Mouse (Mus musculus) c-Kit-positive CD71-positive TER-119-negative erythroid progenitor cells, embryonic 14.5 days (primary cell): Measurements from ENCODE around the gene Def6.

Source experiments
- DNase-seq: peaks from one replicate; pipeline ENCODE4 v3.0.0-alpha.2; 2013; ENCODE audit warnings: low read depth

Def6 gene

GRCm38 (mm10) chr17:28242296-28242695 is 34.7 kb downstream of the Def6 start:
- DNase-seq, result no peak

GRCm38 (mm10) chr17:28244214-28244613 is 36.6 kb downstream of the Def6 start:
- no peak for DNase-seq

- no peak for DNase-seq
Observed at GRCm38 (mm10) chr17:28244714-28245113, 37.1 kb downstream of the Def6 start.

GRCm38 (mm10) chr17:28246640-28247039 is 39.1 kb downstream of the Def6 start:
- no peak for DNase-seq

GRCm38 (mm10) chr17:28247613-28248012 is 40.0 kb downstream of the Def6 start:
- no peak for DNase-seq

GRCm38 (mm10) chr17:28249062-28249461 is 41.5 kb downstream of the Def6 start:
- DNase-seq, result no peak

GRCm38 (mm10) chr17:28251579-28252280 is 44.2 kb downstream of the Def6 start:
- DNase-seq, result no peak

GRCm38 (mm10) chr17:28252281-28252648 is 44.7 kb downstream of the Def6 start:
- no peak for DNase-seq

- DNase-seq, result no peak
Observed at GRCm38 (mm10) chr17:28253216-28253615, 45.6 kb downstream of the Def6 start.

- DNase-seq, result no peak
Observed at GRCm38 (mm10) chr17:28254804-28255203, 47.2 kb downstream of the Def6 start.

- no peak for DNase-seq
Observed at GRCm38 (mm10) chr17:28255651-28256050, 48.1 kb downstream of the Def6 start.

- no peak for DNase-seq
Observed at GRCm38 (mm10) chr17:28256651-28257328, 49.2 kb downstream of the Def6 start.

- no peak for DNase-seq
Observed at GRCm38 (mm10) chr17:28258325-28258724, 50.7 kb downstream of the Def6 start.

- DNase-seq, result no peak
Observed at GRCm38 (mm10) chr17:28259890-28260542, 52.4 kb downstream of the Def6 start.

GRCm38 (mm10) chr17:28260543-28260909 is 52.9 kb downstream of the Def6 start:
- DNase-seq, result no peak

GRCm38 (mm10) chr17:28261795-28262194 is 54.2 kb downstream of the Def6 start:
- no peak for DNase-seq

- no peak for DNase-seq
Observed at GRCm38 (mm10) chr17:28263181-28263894, 55.8 kb downstream of the Def6 start.

- DNase-seq, result no peak
Observed at GRCm38 (mm10) chr17:28267251-28267650, 59.7 kb downstream of the Def6 start.

GRCm38 (mm10) chr17:28270165-28270564 is 62.6 kb downstream of the Def6 start:
- no peak for DNase-seq

- DNase-seq, result no peak
Observed at GRCm38 (mm10) chr17:28271537-28272266, 64.1 kb downstream of the Def6 start.

GRCm38 (mm10) chr17:28272281-28272680 is 64.7 kb downstream of the Def6 start:
- no peak for DNase-seq

GRCm38 (mm10) chr17:28272837-28273236 is 65.3 kb downstream of the Def6 start:
- DNase-seq, result no peak
